Mouse (Mus musculus): ENCODE data around the gene 4933427D14Rik. TPM values are rescaled to one million over a fixed set of nuclear protein-coding genes. Genes with fewer than 3 reads are reported as not detected.
"Not testable (repeated sequence)": the region's sequence is repeated elsewhere in the genome, so short reads cannot be mapped to it uniquely, and the experiment has no call there.

Gene 4933427D14Rik
- total RNA-seq, 2 experiments from 2014 or later: 4.7 to 5.2 TPM

DNA sequence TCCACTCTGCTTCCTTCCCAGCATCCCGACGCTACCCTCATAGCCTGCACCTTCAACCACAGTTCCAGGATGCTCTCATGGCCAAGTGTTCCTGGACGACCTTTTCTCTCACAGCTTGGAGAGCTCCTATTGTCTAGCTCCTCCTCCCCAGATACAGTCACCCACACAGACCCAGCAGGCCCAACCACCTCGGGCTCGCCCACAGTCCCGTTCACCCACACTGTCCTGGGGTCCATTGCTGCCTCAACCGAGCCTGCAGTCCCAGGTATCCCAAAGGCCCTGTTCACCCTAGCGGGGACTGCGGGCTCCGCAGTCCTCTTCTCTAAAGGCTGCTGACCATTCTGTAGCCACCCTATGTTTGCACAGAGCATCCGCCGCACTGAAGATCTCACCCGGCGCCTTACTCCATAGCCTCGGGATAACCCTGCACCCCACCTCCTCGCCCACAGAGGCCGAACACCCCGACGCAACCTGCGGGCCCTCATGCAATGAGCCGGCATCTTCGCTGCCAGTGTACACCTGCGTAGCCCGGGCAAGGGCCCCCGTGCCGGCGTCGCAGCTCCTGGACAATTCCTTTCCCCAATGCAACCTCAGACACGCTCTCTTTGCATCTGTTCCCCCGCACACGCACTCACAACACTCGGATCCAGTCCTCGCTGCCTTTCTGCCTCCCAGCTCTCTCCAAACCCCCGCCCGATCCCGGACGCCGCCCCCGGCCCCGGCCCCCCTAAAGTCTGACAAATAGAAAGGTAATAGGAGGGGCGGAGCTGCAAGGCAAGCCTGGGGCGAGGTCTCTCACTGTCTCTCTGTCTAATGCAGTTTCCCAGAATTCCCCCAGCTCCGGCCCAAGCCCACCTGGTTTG, 687 bp downstream of the 4933427D14Rik start, which contains the start of gene Gm43951:
TSS of gene Gm43951 (minus strand) at position 500 of the 863 bp plus-strand sequence.
- intact Hi-C loops (cut with DNase I): loop anchor here (5.0 kb wide), 1 partner anchor 154 kb away; no protein-coding TSS in a partner anchor
- DNase-seq: peak in 1 of 2 experiments; percentile 23

DNA sequence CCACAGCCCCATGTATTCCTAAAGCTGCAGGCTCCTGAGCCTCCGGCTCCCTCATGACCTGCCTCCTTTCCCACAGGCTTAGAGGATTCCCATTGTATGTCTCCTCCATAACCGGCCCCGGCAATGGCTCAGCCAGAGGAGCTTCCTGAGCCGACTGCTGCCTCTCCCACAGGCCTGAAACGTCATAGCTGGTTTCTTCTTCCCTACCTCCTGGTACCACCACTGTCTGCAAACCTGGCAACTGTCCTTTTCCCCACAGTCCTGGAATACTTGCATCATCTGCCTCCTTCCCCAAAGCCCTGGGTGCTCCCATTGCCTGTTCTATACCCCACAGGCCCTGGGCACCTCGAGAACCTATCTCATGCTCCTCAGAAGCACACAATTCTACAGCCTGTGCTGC, 2.0 kb downstream of the 4933427D14Rik start:
- no peak for DNase-seq
- intact Hi-C loops (cut with DNase I): loop anchor here (5.0 kb wide), 1 partner anchor 153 kb away; no protein-coding TSS in a partner anchor

GRCm38 (mm10) chr11:72203440-72203839, 3.8 kb downstream of the 4933427D14Rik start:
- DNase-seq: no peak
- intact Hi-C loops (cut with DNase I): no loop called here

DNA sequence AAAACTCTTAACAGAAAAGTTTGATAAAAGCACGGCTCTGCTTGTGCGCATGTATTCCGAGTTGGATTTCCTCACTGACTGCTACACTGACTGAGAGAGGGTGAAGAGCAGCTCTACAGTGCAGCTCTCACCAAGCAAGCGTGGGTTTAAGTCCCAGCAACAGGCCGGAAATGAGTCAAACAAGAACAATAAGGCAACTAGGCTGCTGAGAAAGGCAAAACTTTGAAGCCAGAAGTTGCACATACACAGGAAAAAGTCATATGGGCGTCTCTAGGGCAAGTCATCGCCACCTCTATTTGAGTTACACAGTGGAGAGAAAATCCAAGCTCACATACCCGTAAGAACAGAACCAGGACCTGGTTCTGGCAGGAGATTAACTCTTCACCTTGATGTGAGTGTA, 10.8 kb downstream of the 4933427D14Rik start:
- intact Hi-C loops (cut with DNase I): no loop called here
- no peak for DNase-seq

GRCm38 (mm10) chr11:72194259-72194658, 13.0 kb downstream of the 4933427D14Rik start:
- DNase-seq: no peak
- intact Hi-C loops (cut with DNase I): no loop called here

DNA sequence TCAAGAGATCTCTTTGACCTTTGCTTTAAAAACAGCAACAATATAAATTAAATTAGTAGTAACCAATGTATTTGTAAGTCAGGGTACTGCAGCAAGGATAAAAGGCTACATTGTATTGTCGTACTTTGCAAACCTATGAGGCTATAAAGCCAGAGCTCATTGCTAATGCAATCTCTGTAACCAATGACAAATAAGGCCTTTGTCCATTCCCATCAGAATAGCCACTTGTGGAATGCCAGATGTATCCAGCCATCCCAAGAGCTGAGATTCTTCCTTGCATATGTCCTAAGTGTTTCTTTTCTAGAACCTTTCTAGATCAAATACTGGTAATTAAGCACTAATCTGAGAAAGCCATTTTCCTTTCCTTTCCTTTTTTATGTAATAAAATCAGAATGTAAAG, 16.4 kb downstream of the 4933427D14Rik start:
- DNase-seq: no peak
- intact Hi-C loops (cut with DNase I): no loop called here

DNA sequence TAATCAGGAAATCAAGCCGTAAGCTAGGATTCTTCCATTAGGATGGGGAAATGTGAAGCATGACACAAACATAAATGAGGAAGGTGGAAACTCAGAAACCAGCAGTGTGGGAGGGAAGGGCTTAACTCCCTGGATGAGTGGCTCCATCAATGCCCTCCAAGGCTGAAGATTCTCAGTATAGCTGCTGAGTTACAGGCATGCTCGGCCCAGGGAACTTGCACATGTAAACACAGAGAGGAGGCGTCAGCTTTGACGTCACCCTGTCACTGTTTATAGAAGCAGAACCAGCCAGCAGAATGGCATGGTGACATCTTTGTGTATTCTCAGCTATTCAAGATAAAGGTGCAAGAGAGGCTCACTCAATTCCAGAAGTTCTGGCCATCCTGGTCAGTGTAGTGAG, 23.0 kb downstream of the 4933427D14Rik start:
- intact Hi-C loops (cut with DNase I): no loop called here
- DNase-seq: no peak

DNA sequence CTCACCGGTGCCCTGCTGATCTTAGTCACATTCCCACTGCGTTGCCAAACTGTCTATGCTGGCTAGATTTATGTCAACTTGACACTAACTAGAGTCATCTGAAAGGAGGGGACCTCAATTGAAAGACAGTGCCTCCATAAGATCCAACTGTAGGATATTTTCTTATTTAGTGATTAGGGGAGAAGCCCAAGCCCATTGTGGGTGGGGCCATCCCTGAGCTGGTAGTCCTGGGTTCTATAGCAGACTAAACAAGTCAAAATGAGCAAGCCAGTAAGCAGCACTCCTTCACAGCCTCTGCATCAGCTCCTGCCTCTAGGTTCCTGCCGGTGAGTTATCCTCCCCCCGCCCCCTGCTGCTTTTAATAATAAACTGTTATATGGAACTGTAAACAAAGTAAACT, 26.1 kb downstream of the 4933427D14Rik start:
- intact Hi-C loops (cut with DNase I): no loop called here
- no peak for DNase-seq

DNA sequence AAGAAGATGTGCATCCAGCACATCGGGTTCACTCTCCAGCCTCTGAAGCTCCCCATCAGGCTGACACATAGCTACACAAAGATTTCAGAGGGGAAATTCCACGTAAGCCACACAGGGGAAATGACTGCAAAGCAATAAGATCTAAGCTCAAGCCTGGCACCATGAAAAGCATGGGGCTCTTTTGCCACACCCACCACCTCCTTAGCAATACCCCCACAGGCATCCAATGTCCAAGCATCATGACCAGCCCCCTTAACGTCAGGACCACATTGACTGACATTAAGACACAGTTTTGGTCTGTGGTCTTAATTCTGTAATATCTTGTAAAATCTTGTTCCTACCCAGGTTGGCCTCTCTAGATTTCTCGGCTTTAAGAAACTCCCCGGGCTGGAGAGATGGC, 26.7 kb downstream of the 4933427D14Rik start:
- intact Hi-C loops (cut with DNase I): no loop called here
- no peak for DNase-seq

- intact Hi-C loops (cut with DNase I): no loop called here
- DNase-seq: no peak
Measured at GRCm38 (mm10) chr11:72176553-72176952, 30.7 kb downstream of the 4933427D14Rik start.

- intact Hi-C loops (cut with DNase I): no loop called here
Measured at GRCm38 (mm10) chr11:72175966-72176365, 31.3 kb downstream of the 4933427D14Rik start.

GRCm38 (mm10) chr11:72174721-72175120, 32.5 kb downstream of the 4933427D14Rik start:
- intact Hi-C loops (cut with DNase I): no loop called here

More at GRCm38 (mm10) chr11:72175966-72176365, 31.3 kb downstream of the 4933427D14Rik start:
- DNase-seq: no peak

GRCm38 (mm10) chr11:72173506-72173905, 33.8 kb downstream of the 4933427D14Rik start:
- intact Hi-C loops (cut with DNase I): no loop called here
- no peak for DNase-seq

More at GRCm38 (mm10) chr11:72174721-72175120, 32.5 kb downstream of the 4933427D14Rik start:
- DNase-seq: no peak

DNA sequence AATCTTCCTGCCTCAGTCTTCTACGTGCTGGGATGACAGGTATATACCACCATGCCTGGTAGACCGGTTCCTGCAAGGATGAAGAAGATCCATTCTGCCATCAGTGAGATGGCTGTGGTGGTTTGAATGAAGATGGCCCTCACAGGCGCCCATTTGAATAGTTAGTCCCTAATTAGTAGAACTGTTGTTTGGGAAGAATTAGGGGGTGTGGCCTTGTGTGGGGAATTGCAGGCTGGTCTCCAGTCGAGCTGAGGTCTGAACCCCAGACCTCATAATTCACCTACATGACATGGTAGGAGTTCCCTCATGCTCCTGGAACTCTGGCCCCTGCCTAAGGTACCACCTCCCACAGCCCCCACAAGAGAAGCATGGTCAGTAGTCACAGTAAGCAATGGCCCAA, 35.4 kb downstream of the 4933427D14Rik start:
- intact Hi-C loops (cut with DNase I); DNase-seq: not testable (repeated sequence)

- DNase-seq: no peak
- intact Hi-C loops (cut with DNase I): no loop called here
Measured at GRCm38 (mm10) chr11:72169871-72170270, 37.4 kb downstream of the 4933427D14Rik start.

- no peak for DNase-seq
- intact Hi-C loops (cut with DNase I): no loop called here
Measured at GRCm38 (mm10) chr11:72163198-72163597, 44.1 kb downstream of the 4933427D14Rik start.

- intact Hi-C loops (cut with DNase I): no loop called here
- DNase-seq: no peak
Measured at GRCm38 (mm10) chr11:72156624-72157023, 50.6 kb downstream of the 4933427D14Rik start.

- no peak for DNase-seq
- intact Hi-C loops (cut with DNase I): no loop called here
Measured at GRCm38 (mm10) chr11:72155981-72156428, 51.3 kb downstream of the 4933427D14Rik start.

- intact Hi-C loops (cut with DNase I): no loop called here
- no peak for DNase-seq
Measured at GRCm38 (mm10) chr11:72155186-72155980, 51.9 kb downstream of the 4933427D14Rik start.

GRCm38 (mm10) chr11:72153122-72153862, 54.0 kb downstream of the 4933427D14Rik start:
- no peak for DNase-seq
- intact Hi-C loops (cut with DNase I): no loop called here
